Mouse (Mus musculus) C2C12 (cell line): ENCODE measurements at regions not wholly inside any gene's neighbourhood (a gene's known extent, or its start where the extent isn't known, plus 50 kb on each side); places are given as distances from the start of the nearest gene placed in this dataset.
A peak's percentile ranks its signal among the peaks of the same experiment; 100 is the strongest.
"Not testable (repeated sequence)": the region's sequence is repeated elsewhere in the genome, so short reads cannot be mapped to it uniquely, and the experiment has no call there.

Source experiments
- H3K27me3 ChIP-seq: one replicate; pipeline ENCODE4 v1.6.1; 2011; ENCODE audit not compliant: control insufficient read depth, insufficient read depth, insufficient read length
- H3K36me3 ChIP-seq: one replicate; pipeline ENCODE4 v1.6.1; 2011; ENCODE audit not compliant: control insufficient read depth, insufficient read depth
- H3K4me3 ChIP-seq: one replicate; pipeline ENCODE4 v1.5.1; 2011; ENCODE audit warnings: mild to moderate bottlenecking, control low read depth; ENCODE audit not compliant: poor library complexity, insufficient read depth, severe bottlenecking
- H3K79me2 ChIP-seq: one replicate; pipeline ENCODE4 v1.6.1; 2011; ENCODE audit not compliant: control insufficient read depth, insufficient read depth
- H3K79me3 ChIP-seq: one replicate; pipeline ENCODE4 v1.6.1; 2011; ENCODE audit warnings: low read depth, control low read depth
- H3ac ChIP-seq: one replicate; pipeline ENCODE3; 2011; ENCODE audit warnings: low read depth; ENCODE audit not compliant: control insufficient read depth, insufficient read length
- CEBPB ChIP-seq: IDR thresholded peaks from one replicate; pipeline ENCODE4 v1.6.1; 2011; ENCODE audit warnings: low read depth, mild to moderate bottlenecking, control low read depth, moderate library complexity
- CTCF ChIP-seq: IDR thresholded peaks from one replicate; pipeline ENCODE4 v1.5.1; 2011; ENCODE audit not compliant: control insufficient read depth, insufficient read depth, insufficient read length
- FOSL1 ChIP-seq: IDR thresholded peaks from one replicate; pipeline ENCODE4 v1.8.0; 2011; ENCODE audit warnings: mild to moderate bottlenecking, low read length; ENCODE audit not compliant: poor library complexity, insufficient read depth, severe bottlenecking
- MAX ChIP-seq: IDR thresholded peaks from one replicate; pipeline ENCODE4 v1.6.1; 2011; ENCODE audit warnings: mild to moderate bottlenecking, control low read depth
- MYOD1 ChIP-seq: IDR thresholded peaks from one replicate; pipeline ENCODE4 v1.6.1; 2011; ENCODE audit warnings: low read depth; ENCODE audit not compliant: control insufficient read depth, insufficient read length
- MYOG ChIP-seq: IDR thresholded peaks from one replicate; pipeline ENCODE4 v1.6.1; 2011; ENCODE audit not compliant: control insufficient read depth, insufficient read length; ENCODE audit errors: extremely low read depth
- USF1 ChIP-seq: IDR thresholded peaks from one replicate; pipeline ENCODE4 v1.6.1; 2011; ENCODE audit warnings: low read depth, mild to moderate bottlenecking, control low read depth, moderate library complexity

GRCm38 (mm10) chr11:29628476-29628875 is 64.3 kb upstream of the Rtn4 start:
- Histone ChIP-seq H3K4me3 (no peak overlapping the region), H3K79me3 (no peaks in the 10 kb centered on the region), H3K79me2 (no peaks in the 10 kb centered on the region), H3ac (no peak overlapping the region), H3K27me3 (no peaks in the 10 kb centered on the region), H3K36me3 (no peaks in the 10 kb centered on the region)
- TF ChIP-seq FOSL1 (no peak), MYOD1 (no peak), CEBPB (no peak), USF1 (no peak), MYOG (no peak), CTCF (no peak), MAX (no peak)

GRCm38 (mm10) chr11:29632486-29632885 is 60.3 kb upstream of the Rtn4 start:
- H3ac ChIP-seq, result no peak overlapping the region
- no peaks in the 10 kb centered on the region for H3K27me3 ChIP-seq
- TF ChIP-seq USF1, result no peak
- TF ChIP-seq FOSL1, result no peak
- TF ChIP-seq CTCF, result no peak
- no peak for TF ChIP-seq CEBPB
- TF ChIP-seq MYOG, result no peak
- TF ChIP-seq MYOD1, result no peak
- no peak for TF ChIP-seq MAX
- no peaks in the 10 kb centered on the region for H3K79me2 ChIP-seq
- no peaks in the 10 kb centered on the region for H3K36me3 ChIP-seq
- no peaks in the 10 kb centered on the region for H3K79me3 ChIP-seq
- no peak overlapping the region for H3K4me3 ChIP-seq

GRCm38 (mm10) chr11:29633288-29633687 is 59.5 kb upstream of the Rtn4 start:
- not testable (repeated sequence) for H3K79me3 ChIP-seq, H3ac ChIP-seq, H3K36me3 ChIP-seq, H3K79me2 ChIP-seq, H3K27me3 ChIP-seq, H3K4me3 ChIP-seq

GRCm38 (mm10) chr11:29636759-29637200 is 56.0 kb upstream of the Rtn4 start:
- TF ChIP-seq MYOD1 (peak; percentile 27), FOSL1 (no peak), MAX (no peak), USF1 (no peak), MYOG (no peak)
- no peak overlapping the region for H3ac ChIP-seq
- no peaks in the 10 kb centered on the region for H3K79me3 ChIP-seq
- no peaks in the 10 kb centered on the region for H3K27me3 ChIP-seq
- no peak overlapping the region for H3K4me3 ChIP-seq
- no peaks in the 10 kb centered on the region for H3K79me2 ChIP-seq
- H3K36me3 ChIP-seq, result no peaks in the 10 kb centered on the region

- Histone ChIP-seq H3ac (no peak overlapping the region), H3K79me2 (no peaks in the 10 kb centered on the region), H3K79me3 (no peaks in the 10 kb centered on the region), H3K36me3 (no peaks in the 10 kb centered on the region), H3K27me3 (no peaks in the 10 kb centered on the region), H3K4me3 (no peak overlapping the region)
- TF ChIP-seq FOSL1, result no peak
- no peak for TF ChIP-seq MYOG
- no peak for TF ChIP-seq USF1
- no peak for TF ChIP-seq CTCF
- TF ChIP-seq CEBPB, result no peak
- TF ChIP-seq MYOD1, result peak; percentile 94
- TF ChIP-seq MAX, result no peak
Observed at GRCm38 (mm10) chr11:29638093-29638669, 54.6 kb upstream of the Rtn4 start.

GRCm38 (mm10) chr11:29638861-29639260 is 53.9 kb upstream of the Rtn4 start:
- TF ChIP-seq FOSL1 (no peak), MYOD1 (no peak), CEBPB (no peak), USF1 (no peak), MAX (no peak), MYOG (no peak), CTCF (no peak)
- Histone ChIP-seq H3K27me3 (no peaks in the 10 kb centered on the region), H3K4me3 (no peak overlapping the region), H3K79me2 (no peaks in the 10 kb centered on the region), H3ac (no peak overlapping the region), H3K79me3 (no peaks in the 10 kb centered on the region), H3K36me3 (no peaks in the 10 kb centered on the region)
